Mouse (Mus musculus): ENCODE data around the gene Dag1. TPM values are rescaled to one million over a fixed set of nuclear protein-coding genes. Genes with fewer than 3 reads are reported as not detected.

Gene Dag1
- total RNA-seq, 2 experiments from 2014 or later: 5.1 to 12.9 TPM

- ATAC-seq (replicated peaks; ENCODE audit: low FRiP score, low TSS enrichment, poor library complexity, severe bottlenecking): no peak
Measured at GRCm38 (mm10) chr9:108156786-108157185, 107.0 kb downstream of the Dag1 start.

GRCm38 (mm10) chr9:108154814-108155213, 108.9 kb downstream of the Dag1 start:
- no peak for ATAC-seq (replicated peaks; ENCODE audit: low FRiP score, low TSS enrichment, poor library complexity, severe bottlenecking)

Other genes with a start within 250 kb of the Dag1 start
- 7.8 and 15.0 TPM in 2 replicates for gene Gmppb, start 214.7 kb downstream of the Dag1 start, total RNA-seq (2014; fragmentation: Nextera tagmentation)
- gene Gmppb, start 214.7 kb downstream of the Dag1 start, total RNA-seq (2017): 10.7 and 19.2 TPM in 2 replicates
- 0.92 TPM in 1 of 2 replicates, not detected in the other for gene Amigo3, start 210.8 kb downstream of the Dag1 start, total RNA-seq (2014; fragmentation: Nextera tagmentation)
- 1.1 and 3.1 TPM in 2 replicates for gene Amigo3, start 210.8 kb downstream of the Dag1 start, total RNA-seq (2017)
- gene Mst1, start 183.5 kb downstream of the Dag1 start, total RNA-seq (2014; fragmentation: Nextera tagmentation): not detected in 2 replicates
- 0.30 TPM in 1 of 2 replicates, not detected in the other for gene Mst1, start 183.5 kb downstream of the Dag1 start, total RNA-seq (2017)
- 140 and 141 TPM in 2 replicates for gene Rnf123, start 180.6 kb downstream of the Dag1 start, total RNA-seq (2014; fragmentation: Nextera tagmentation)
- gene Rnf123, start 180.6 kb downstream of the Dag1 start, total RNA-seq (2017): 41.2 and 65.5 TPM in 2 replicates
- 162 and 202 TPM in 2 replicates for gene Apeh, start 169.4 kb downstream of the Dag1 start, total RNA-seq (2014; fragmentation: Nextera tagmentation)
- 119 and 214 TPM in 2 replicates for gene Apeh, start 169.4 kb downstream of the Dag1 start, total RNA-seq (2017)
- 5.5 and 7.4 TPM in 2 replicates for gene Bsn, start 73.6 kb downstream of the Dag1 start, total RNA-seq (2014; fragmentation: Nextera tagmentation)
- 2.3 and 2.9 TPM in 2 replicates for gene Bsn, start 73.6 kb downstream of the Dag1 start, total RNA-seq (2017)
- gene Nicn1, start 26.5 kb upstream of the Dag1 start, total RNA-seq (2014; fragmentation: Nextera tagmentation): 3.1 and 5.0 TPM in 2 replicates
- 1.4 TPM in 1 of 2 replicates, not detected in the other for gene Nicn1, start 26.5 kb upstream of the Dag1 start, total RNA-seq (2017)
- gene Amt, start 32.9 kb upstream of the Dag1 start, total RNA-seq (2014; fragmentation: Nextera tagmentation): 0.28 TPM in 1 of 2 replicates, not detected in the other
- gene Amt, start 32.9 kb upstream of the Dag1 start, total RNA-seq (2017): 0.23 TPM in 1 of 2 replicates, not detected in the other
- gene Rhoa, start 42.2 kb upstream of the Dag1 start, total RNA-seq (2014; fragmentation: Nextera tagmentation): 148 and 275 TPM in 2 replicates
- gene Rhoa, start 42.2 kb upstream of the Dag1 start, total RNA-seq (2017): 249 and 303 TPM in 2 replicates
- 2.8 and 8.2 TPM in 2 replicates for gene Tcta, start 42.2 kb upstream of the Dag1 start, total RNA-seq (2014; fragmentation: Nextera tagmentation)
- gene Tcta, start 42.2 kb upstream of the Dag1 start, total RNA-seq (2017): 1.4 and 4.3 TPM in 2 replicates
- gene Gpx1, start 74.9 kb upstream of the Dag1 start, total RNA-seq (2014; fragmentation: Nextera tagmentation): 1,807 and 1,840 TPM in 2 replicates
- 887 and 925 TPM in 2 replicates for gene Gpx1, start 74.9 kb upstream of the Dag1 start, total RNA-seq (2017)
- gene Usp4, start 83.9 kb upstream of the Dag1 start, total RNA-seq (2014; fragmentation: Nextera tagmentation): 131 and 136 TPM in 2 replicates
- gene Usp4, start 83.9 kb upstream of the Dag1 start, total RNA-seq (2017): 62.4 and 84.2 TPM in 2 replicates
- gene 1700102P08Rik, start 128.8 kb upstream of the Dag1 start, total RNA-seq (2014; fragmentation: Nextera tagmentation): 0.52 and 1.7 TPM in 2 replicates
- gene 1700102P08Rik, start 128.8 kb upstream of the Dag1 start, total RNA-seq (2017): 4.3 TPM in 1 of 2 replicates, not detected in the other
- not detected in 2 replicates for gene Ccdc36, start 164.5 kb upstream of the Dag1 start, total RNA-seq (2014; fragmentation: Nextera tagmentation)
- not detected in 2 replicates for gene Ccdc36, start 164.5 kb upstream of the Dag1 start, total RNA-seq (2017)
- not detected in 2 replicates for gene BC048562, start 172.5 kb upstream of the Dag1 start, total RNA-seq (2014; fragmentation: Nextera tagmentation)
- gene BC048562, start 172.5 kb upstream of the Dag1 start, total RNA-seq (2017): not detected in 2 replicates
- gene Ccdc71, start 196.6 kb upstream of the Dag1 start, total RNA-seq (2014; fragmentation: Nextera tagmentation): 19.6 and 42.3 TPM in 2 replicates
- 13.2 and 13.6 TPM in 2 replicates for gene Ccdc71, start 196.6 kb upstream of the Dag1 start, total RNA-seq (2017)
- gene Klhdc8b, start 197.6 kb upstream of the Dag1 start, total RNA-seq (2014; fragmentation: Nextera tagmentation): 8.0 and 29.6 TPM in 2 replicates
- 6.2 and 21.7 TPM in 2 replicates for gene Klhdc8b, start 197.6 kb upstream of the Dag1 start, total RNA-seq (2017)
- not detected in 2 replicates for gene Lamb2, start 215.8 kb upstream of the Dag1 start, total RNA-seq (2014; fragmentation: Nextera tagmentation)
- 0.66 TPM in 1 of 2 replicates, not detected in the other for gene Lamb2, start 215.8 kb upstream of the Dag1 start, total RNA-seq (2017)
- gene Usp19, start 226.6 kb upstream of the Dag1 start, total RNA-seq (2014; fragmentation: Nextera tagmentation): 127 and 134 TPM in 2 replicates
- gene Usp19, start 226.6 kb upstream of the Dag1 start, total RNA-seq (2017): 37.8 and 51.0 TPM in 2 replicates
- gene Qars, start 243.7 kb upstream of the Dag1 start, total RNA-seq (2014; fragmentation: Nextera tagmentation): 356 and 390 TPM in 2 replicates
- 235 and 321 TPM in 2 replicates for gene Qars, start 243.7 kb upstream of the Dag1 start, total RNA-seq (2017)